Mouse (Mus musculus): ENCODE results near the gene Lypd6b. TPM values are rescaled to one million over a fixed set of nuclear protein-coding genes. Genes with fewer than 3 reads are reported as not detected.

The Lypd6b gene
- polyA plus RNA-seq, 1 experiment, result 14.2 TPM

DNA sequence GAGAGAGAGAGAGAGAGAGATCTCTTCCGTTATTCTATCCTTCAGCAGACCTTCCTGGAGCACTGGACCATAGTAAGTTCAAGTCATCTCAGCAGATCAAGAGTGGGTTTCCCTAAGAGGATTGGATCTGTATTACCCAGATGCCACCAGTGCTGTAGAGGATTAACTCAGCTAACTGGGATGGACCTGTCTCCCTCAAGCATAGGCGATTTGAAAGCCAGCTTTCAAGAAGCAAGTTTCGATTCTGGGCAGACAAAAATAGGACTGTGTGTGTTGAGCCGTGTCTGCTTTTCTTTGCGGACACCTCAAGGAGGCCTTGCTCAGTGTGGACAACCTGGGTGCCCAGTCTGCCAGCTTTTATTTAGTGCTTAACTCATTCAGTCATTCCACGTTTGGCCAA, 1.6 kb downstream of the Lypd6b start:
- TF ChIP-seq POLR2A (IDR thresholded peaks at IDR 0.05; ENCODE audit: extremely low read depth, insufficient read depth, low read length) (no peak), CTCF (IDR thresholded peaks at IDR 0.05; ENCODE audit: extremely low read depth, insufficient read depth, low read length) (no peak)
- Histone ChIP-seq H3K4me3 (ENCODE audit: insufficient read depth, low read length) (no peak overlapping the region), H3K27ac (ENCODE audit: insufficient read depth, low read length) (no peak overlapping the region), H3K4me1 (ENCODE audit: control insufficient read depth, insufficient read depth, low read length) (no peaks in the 10 kb centered on the region)

- Histone ChIP-seq H3K27ac (ENCODE audit: insufficient read depth, low read length) (no peak overlapping the region), H3K4me1 (ENCODE audit: control insufficient read depth, insufficient read depth, low read length) (no peaks in the 10 kb centered on the region), H3K4me3 (ENCODE audit: insufficient read depth, low read length) (no peak overlapping the region)
- no peak for TF ChIP-seq CTCF (IDR thresholded peaks at IDR 0.05; ENCODE audit: extremely low read depth, insufficient read depth, low read length)
- no peak for TF ChIP-seq POLR2A (IDR thresholded peaks at IDR 0.05; ENCODE audit: extremely low read depth, insufficient read depth, low read length)
Observed at GRCm38 (mm10) chr2:49789504-49789903, 2.0 kb downstream of the Lypd6b start.

DNA sequence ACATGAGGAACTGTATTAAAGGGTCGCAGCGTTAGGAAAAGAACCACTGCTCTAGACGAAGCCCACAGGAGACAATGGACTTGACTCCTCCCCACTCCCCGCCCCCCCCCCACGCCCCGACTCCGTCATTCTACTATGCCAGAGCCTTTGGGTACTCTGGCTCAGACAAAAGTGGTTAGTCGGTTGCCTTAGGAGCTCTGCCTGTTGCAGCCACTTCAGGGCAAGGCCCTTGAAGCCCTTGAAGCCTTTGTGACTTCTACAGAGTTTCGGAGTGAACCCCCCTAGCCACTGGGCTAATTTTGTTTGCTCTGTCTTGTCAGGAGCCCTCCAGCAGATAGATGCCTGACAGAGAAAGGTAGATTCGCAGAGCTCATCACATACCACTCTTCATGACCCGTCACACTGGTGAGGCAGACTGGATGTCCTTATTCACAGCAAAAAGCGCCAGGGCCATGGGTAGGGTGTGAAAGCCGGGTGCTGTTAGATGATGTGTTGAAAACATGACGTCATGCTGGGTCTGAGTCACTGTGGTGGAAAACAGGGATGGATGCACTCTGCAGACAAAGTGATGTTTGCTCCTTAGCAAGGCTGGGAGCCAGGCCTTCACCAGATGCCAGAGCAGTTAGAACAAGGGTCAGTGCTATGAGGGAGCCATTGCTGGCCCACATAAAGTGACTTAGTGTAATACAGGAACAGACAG, 10.1 kb downstream of the Lypd6b start:
- no peak for TF ChIP-seq POLR2A (IDR thresholded peaks at IDR 0.05; ENCODE audit: extremely low read depth, insufficient read depth, low read length)
- no peak for TF ChIP-seq CTCF (IDR thresholded peaks at IDR 0.05; ENCODE audit: extremely low read depth, insufficient read depth, low read length)
- Histone ChIP-seq H3K4me3 (ENCODE audit: insufficient read depth, low read length) (no peak overlapping the region), H3K4me1 (ENCODE audit: control insufficient read depth, insufficient read depth, low read length) (no peaks in the 10 kb centered on the region), H3K27ac (ENCODE audit: insufficient read depth, low read length) (no peak overlapping the region)

- H3K4me3 ChIP-seq (ENCODE audit: insufficient read depth, low read length), result no peak overlapping the region
- H3K27ac ChIP-seq (ENCODE audit: insufficient read depth, low read length), result no peak overlapping the region
- TF ChIP-seq POLR2A (IDR thresholded peaks at IDR 0.05; ENCODE audit: extremely low read depth, insufficient read depth, low read length), result no peak
- TF ChIP-seq CTCF (IDR thresholded peaks at IDR 0.05; ENCODE audit: extremely low read depth, insufficient read depth, low read length), result no peak
- H3K4me1 ChIP-seq (ENCODE audit: control insufficient read depth, insufficient read depth, low read length), result no peaks in the 10 kb centered on the region
Observed at GRCm38 (mm10) chr2:49804448-49804847, 17.0 kb downstream of the Lypd6b start.

DNA sequence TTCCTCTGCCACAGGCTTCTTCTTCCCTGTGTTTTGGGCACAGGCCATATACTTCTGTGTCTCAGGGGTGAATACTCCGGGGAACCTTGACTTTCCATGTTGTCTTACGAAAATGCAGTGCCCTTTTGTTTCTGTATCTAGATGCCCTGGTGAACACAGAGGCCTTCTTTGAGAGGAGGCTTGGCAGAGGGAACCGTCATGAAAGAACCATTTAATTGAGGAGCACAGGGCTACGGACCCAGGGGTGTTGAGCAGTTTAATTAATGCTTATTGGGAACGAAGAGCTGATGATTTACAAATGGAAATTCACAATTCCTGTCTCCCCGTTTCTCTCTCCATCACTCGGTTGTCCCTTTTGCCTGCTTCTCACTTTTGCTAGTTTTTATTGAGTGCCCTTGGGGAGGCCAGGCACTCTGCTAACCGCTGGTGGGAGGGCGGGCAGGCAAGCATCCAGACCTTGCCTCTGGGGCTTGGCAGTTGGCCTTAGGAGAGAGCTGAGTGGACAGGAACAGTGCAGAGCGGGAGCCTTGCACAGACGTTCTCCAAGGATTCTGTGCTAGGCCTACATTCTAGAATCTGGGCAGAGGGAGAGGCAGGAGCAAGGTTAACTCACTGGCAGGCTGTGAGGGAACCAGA, 18.4 kb downstream of the Lypd6b start:
- TF ChIP-seq CTCF (IDR thresholded peaks at IDR 0.05; ENCODE audit: extremely low read depth, insufficient read depth, low read length) (no peak), POLR2A (IDR thresholded peaks at IDR 0.05; ENCODE audit: extremely low read depth, insufficient read depth, low read length) (no peak)
- H3K4me3 ChIP-seq (ENCODE audit: insufficient read depth, low read length), result no peak overlapping the region
- peak overlapping the region; percentile 27; the same call in 1 of the 2 replicates for H3K27ac ChIP-seq (ENCODE audit: insufficient read depth, low read length)
- H3K4me1 ChIP-seq (ENCODE audit: control insufficient read depth, insufficient read depth, low read length), result no peaks in the 10 kb centered on the region

- TF ChIP-seq CTCF (IDR thresholded peaks at IDR 0.05; ENCODE audit: extremely low read depth, insufficient read depth, low read length) (no peak), POLR2A (IDR thresholded peaks at IDR 0.05; ENCODE audit: extremely low read depth, insufficient read depth, low read length) (no peak)
- Histone ChIP-seq H3K4me3 (ENCODE audit: insufficient read depth, low read length) (no peak overlapping the region), H3K27ac (ENCODE audit: insufficient read depth, low read length) (no peak overlapping the region), H3K4me1 (ENCODE audit: control insufficient read depth, insufficient read depth, low read length) (no peaks in the 10 kb centered on the region)
Observed at GRCm38 (mm10) chr2:49809496-49809895, 22.0 kb downstream of the Lypd6b start.

DNA sequence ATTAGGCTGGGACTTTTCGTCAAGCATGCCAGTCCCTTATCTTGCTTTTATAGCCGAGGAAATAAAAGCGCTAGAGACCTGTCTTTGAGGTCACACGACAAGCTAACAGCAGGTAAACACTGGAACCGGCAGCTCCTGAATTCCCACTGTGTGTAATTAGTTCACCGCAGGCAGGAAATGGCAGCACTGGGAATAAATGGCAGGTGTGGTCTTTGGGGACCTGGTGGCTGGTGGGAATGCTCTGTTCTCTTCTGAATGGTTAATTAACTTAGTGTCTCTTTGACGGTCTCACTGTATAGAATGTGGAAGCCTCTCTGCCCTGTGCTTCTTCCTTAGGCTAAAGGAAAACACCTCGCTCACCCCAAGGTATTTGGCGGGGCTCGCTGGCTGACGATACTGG, 23.9 kb downstream of the Lypd6b start:
- TF ChIP-seq CTCF (IDR thresholded peaks at IDR 0.05; ENCODE audit: extremely low read depth, insufficient read depth, low read length), result no peak
- TF ChIP-seq POLR2A (IDR thresholded peaks at IDR 0.05; ENCODE audit: extremely low read depth, insufficient read depth, low read length), result no peak
- Histone ChIP-seq H3K27ac (ENCODE audit: insufficient read depth, low read length) (no peak overlapping the region), H3K4me1 (ENCODE audit: control insufficient read depth, insufficient read depth, low read length) (no peaks in the 10 kb centered on the region), H3K4me3 (ENCODE audit: insufficient read depth, low read length) (no peak overlapping the region)

DNA sequence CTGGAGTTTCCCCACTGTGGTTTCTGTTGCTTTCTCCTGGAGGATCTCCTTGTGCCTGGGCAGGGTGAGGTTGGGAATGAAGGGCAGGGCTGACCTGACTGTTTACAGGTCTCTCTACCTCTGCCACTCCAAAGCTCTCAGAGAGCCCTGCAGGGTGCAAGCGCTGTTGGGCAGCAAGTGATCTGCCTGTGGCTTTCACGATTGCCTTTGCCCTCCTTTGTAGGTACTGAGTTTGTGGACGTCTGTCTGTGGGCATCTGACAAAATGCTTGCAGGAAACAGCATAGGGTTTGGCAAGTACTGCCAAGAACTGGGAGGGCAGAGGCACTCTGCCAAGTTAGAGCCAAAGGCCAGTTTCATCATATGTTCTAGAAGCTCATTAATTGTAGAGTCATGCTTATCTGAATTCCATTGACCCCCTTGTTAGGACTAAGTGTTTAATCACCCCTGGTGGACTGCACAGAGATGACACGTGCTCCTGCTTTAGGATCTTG, 24.4 kb downstream of the Lypd6b start:
- TF ChIP-seq CTCF (IDR thresholded peaks at IDR 0.05; ENCODE audit: extremely low read depth, insufficient read depth, low read length), result no peak
- TF ChIP-seq POLR2A (IDR thresholded peaks at IDR 0.05; ENCODE audit: extremely low read depth, insufficient read depth, low read length), result no peak
- H3K4me3 ChIP-seq (ENCODE audit: insufficient read depth, low read length), result no peak overlapping the region
- H3K27ac ChIP-seq (ENCODE audit: insufficient read depth, low read length), result no peak overlapping the region
- no peaks in the 10 kb centered on the region for H3K4me1 ChIP-seq (ENCODE audit: control insufficient read depth, insufficient read depth, low read length)

DNA sequence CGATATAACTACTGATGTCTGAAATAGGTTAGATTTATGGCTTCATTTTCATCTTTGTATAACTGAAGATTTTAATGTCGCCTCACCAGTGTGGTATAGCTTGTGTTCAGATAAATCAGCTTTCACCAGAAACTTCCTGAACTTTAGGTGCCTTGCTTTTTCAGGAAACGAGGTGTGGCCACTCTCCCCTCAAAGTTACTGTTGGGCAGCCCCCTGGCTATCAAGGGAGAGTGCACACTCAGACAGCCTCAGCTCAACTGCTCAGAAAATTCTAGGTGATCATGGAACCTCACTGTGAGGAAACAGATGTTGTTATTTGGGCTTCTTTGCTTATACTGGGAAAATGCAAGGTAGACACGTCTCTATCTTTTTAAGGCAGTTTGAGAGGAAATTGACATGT, 25.7 kb downstream of the Lypd6b start:
- TF ChIP-seq POLR2A (IDR thresholded peaks at IDR 0.05; ENCODE audit: extremely low read depth, insufficient read depth, low read length) (no peak), CTCF (IDR thresholded peaks at IDR 0.05; ENCODE audit: extremely low read depth, insufficient read depth, low read length) (no peak)
- Histone ChIP-seq H3K27ac (ENCODE audit: insufficient read depth, low read length) (no peak overlapping the region), H3K4me3 (ENCODE audit: insufficient read depth, low read length) (no peak overlapping the region), H3K4me1 (ENCODE audit: control insufficient read depth, insufficient read depth, low read length) (no peaks in the 10 kb centered on the region)

DNA sequence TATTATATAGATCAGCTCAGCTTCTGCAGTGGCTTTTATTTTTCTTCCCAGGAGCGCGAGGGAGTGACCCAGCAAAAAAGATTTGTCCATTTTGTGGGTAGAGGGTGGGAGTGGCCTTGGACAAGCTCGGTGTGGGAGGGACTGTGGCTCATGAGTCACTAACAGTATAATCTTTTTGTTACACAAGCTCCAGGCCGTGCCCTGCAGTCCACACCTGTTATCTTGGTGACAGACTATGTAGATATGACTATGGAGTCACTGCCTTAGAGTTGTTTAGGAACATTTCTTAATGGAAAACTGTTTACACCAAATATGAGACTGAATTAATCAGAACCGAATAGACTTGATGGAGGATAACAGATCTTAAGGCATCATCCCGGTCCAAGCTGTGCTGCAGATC, 26.5 kb downstream of the Lypd6b start:
- Histone ChIP-seq H3K4me1 (ENCODE audit: control insufficient read depth, insufficient read depth, low read length) (no peaks in the 10 kb centered on the region), H3K27ac (ENCODE audit: insufficient read depth, low read length) (no peak overlapping the region), H3K4me3 (ENCODE audit: insufficient read depth, low read length) (no peak overlapping the region)
- TF ChIP-seq POLR2A (IDR thresholded peaks at IDR 0.05; ENCODE audit: extremely low read depth, insufficient read depth, low read length) (no peak), CTCF (IDR thresholded peaks at IDR 0.05; ENCODE audit: extremely low read depth, insufficient read depth, low read length) (no peak)

Data from cortical plate, adult 2 months (tissue).